Mouse (Mus musculus) B cell, adult (primary cell): Measurements from ENCODE around the gene Cisd3. TPM values are rescaled to one million over a fixed set of nuclear protein-coding genes. Genes with fewer than 3 reads are reported as not detected.

Experiments used
- total RNA-seq: library from RNA; stranded (reverse); gene quantifications from 4 replicates; pipeline ENCODE4 v1.2.4, GENCODE M21; 2023; ENCODE audit not compliant: inconsistent age

The Cisd3 gene
- total RNA-seq, result 34.6 to 52.3 TPM (median 44.4 TPM) in 4 replicates

GRCm38 (mm10) chr11:97685613-97686321, at the start of gene Cisd3:
Cisd3 (plus strand) TSS chr11:97685826.

GRCm38 (mm10) chr11:97662893-97663527, 22.6 kb upstream of the Cisd3 start, which contains the start of gene Mllt6:
Mllt6 (plus strand) TSS chr11:97663414.

GRCm38 (mm10) chr11:97700003-97700745, 14.5 kb downstream of the Cisd3 start, which contains the start of gene Pcgf2:
Pcgf2 (minus strand) TSS chr11:97700497.

GRCm38 (mm10) chr11:97703039-97703826, 17.6 kb downstream of the Cisd3 start, which contains the start of gene Psmb3:
Psmb3 (plus strand) TSS chr11:97703399.

Other genes starting within 250 kb of the Cisd3 start
- gene 4933428G20Rik, start 185.5 kb upstream of the Cisd3 start, total RNA-seq, result not detected in 4 replicates
- 0.10 to 0.18 TPM (median 0.12 TPM) in 3 of 4 replicates, not detected in the other for gene Srcin1, start 109.6 kb upstream of the Cisd3 start, total RNA-seq
- gene Epop, start 56.1 kb upstream of the Cisd3 start, total RNA-seq, result 3.9 to 5.4 TPM (median 4.9 TPM) in 4 replicates
- gene Mllt6, start 22.4 kb upstream of the Cisd3 start, total RNA-seq, result 167 to 179 TPM (median 171 TPM) in 4 replicates
- not detected in 4 replicates for gene Pcgf2, start 14.7 kb downstream of the Cisd3 start, total RNA-seq
- 103 to 113 TPM (median 110 TPM) in 4 replicates for gene Psmb3, start 17.6 kb downstream of the Cisd3 start, total RNA-seq
- 60.0 to 64.7 TPM (median 63.4 TPM) in 4 replicates for gene Pip4k2b, start 58.9 kb downstream of the Cisd3 start, total RNA-seq
- gene Cwc25, start 80.7 kb downstream of the Cisd3 start, total RNA-seq, result 56.4 to 62.6 TPM (median 59.3 TPM) in 4 replicates
- 0.96 TPM in 1 of 4 replicates, not detected in the others for gene 1700001P01Rik, start 90.1 kb downstream of the Cisd3 start, total RNA-seq
- 1,799 to 2,035 TPM (median 2,014 TPM) in 4 replicates for gene Rpl23, start 96.6 kb downstream of the Cisd3 start, total RNA-seq
- 61.3 to 67.6 TPM (median 65.8 TPM) in 4 replicates for gene Lasp1, start 113.2 kb downstream of the Cisd3 start, total RNA-seq
- gene B230217C12Rik, start 155.0 kb downstream of the Cisd3 start, total RNA-seq, result 0.45 to 0.75 TPM (median 0.48 TPM) in 3 of 4 replicates, not detected in the other
- 0.45 to 0.93 TPM (median 0.88 TPM) in 4 replicates for gene Fbxo47, start 198.3 kb downstream of the Cisd3 start, total RNA-seq